Mouse (Mus musculus): Measurements from ENCODE around the gene Arpc3. TPM values are rescaled to one million over a fixed set of nuclear protein-coding genes. Genes with fewer than 3 reads are reported as not detected.
A peak's percentile ranks its signal among the peaks of the same experiment; 100 is the strongest.

Arpc3 gene
- polyA plus RNA-seq, 1 experiment from 2014 or later, result 168 TPM

DNA sequence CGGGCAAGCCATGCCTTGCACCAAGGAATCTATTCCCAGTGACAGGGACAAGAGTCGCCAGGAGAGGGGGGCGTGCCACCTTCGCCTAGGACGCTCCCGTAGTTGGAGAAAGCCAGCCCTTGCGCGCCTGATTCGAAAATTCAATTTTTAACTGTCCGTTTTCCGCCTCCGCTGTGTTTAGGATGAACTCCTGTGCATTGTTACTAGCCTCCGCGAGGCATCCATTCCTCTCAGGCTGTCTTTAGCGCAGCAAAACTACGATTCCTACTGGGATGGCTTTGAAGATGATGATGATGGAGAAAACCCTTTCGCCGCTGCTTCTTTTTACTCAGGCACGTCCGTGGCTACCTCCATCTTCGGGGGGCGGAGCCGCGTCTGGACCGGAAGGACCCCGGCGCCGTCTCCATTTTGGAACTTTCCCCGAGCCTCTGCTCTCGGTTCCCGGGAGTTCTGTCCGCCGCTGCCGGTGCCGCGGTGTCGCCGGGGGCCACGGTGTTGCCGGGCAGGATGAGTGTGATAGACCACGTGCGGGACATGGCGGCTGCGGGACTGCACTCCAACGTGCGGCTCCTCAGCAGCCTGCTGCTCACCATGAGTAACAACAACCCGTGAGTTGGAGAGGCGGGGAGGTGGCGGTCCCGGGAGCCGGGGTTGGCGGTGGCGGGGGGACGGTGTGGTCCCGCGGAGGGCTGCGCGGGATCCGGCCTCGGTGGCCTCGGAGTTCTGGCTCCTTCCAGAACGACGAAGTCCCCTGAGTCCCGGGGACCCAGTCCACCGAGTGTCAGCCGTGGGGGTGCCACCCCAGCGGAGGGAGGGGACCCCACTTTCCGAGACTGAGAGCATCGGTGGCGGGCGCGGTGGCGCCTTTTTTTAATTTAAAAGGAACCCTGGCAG, 30.6 kb downstream of the Arpc3 start:
- ATAC-seq, result peak; percentile 93
- H3K4me3 ChIP-seq (ENCODE audit: low read depth, low read length), result peak overlapping the region; percentile 99
- no peaks in the 10 kb centered on the region for H3K9me3 ChIP-seq (replicated peaks; ENCODE audit: control insufficient read depth, low read length, poor library complexity, severe bottlenecking)
- H3K27ac ChIP-seq (ENCODE audit: low read length), result peak overlapping the region; percentile 98
- under 1% methylated on average over 72 of the region's 73 CpGs for WGBS
- H3K27me3 ChIP-seq (ENCODE audit: control insufficient read depth, insufficient read depth, low read depth, low read length), result no peaks in the 10 kb centered on the region
- H3K4me2 ChIP-seq (ENCODE audit: low read length), result peak overlapping the region; percentile 97
- no peaks in the 10 kb centered on the region for H3K36me3 ChIP-seq (ENCODE audit: control insufficient read depth, insufficient read depth, low read length)
- H3K9ac ChIP-seq (ENCODE audit: low read depth, low read length), result peak overlapping the region; percentile 95
- peaks cover 19% of the 10 kb centered on the region for H3K4me1 ChIP-seq (ENCODE audit: control insufficient read depth, insufficient read depth, low read length)

DNA sequence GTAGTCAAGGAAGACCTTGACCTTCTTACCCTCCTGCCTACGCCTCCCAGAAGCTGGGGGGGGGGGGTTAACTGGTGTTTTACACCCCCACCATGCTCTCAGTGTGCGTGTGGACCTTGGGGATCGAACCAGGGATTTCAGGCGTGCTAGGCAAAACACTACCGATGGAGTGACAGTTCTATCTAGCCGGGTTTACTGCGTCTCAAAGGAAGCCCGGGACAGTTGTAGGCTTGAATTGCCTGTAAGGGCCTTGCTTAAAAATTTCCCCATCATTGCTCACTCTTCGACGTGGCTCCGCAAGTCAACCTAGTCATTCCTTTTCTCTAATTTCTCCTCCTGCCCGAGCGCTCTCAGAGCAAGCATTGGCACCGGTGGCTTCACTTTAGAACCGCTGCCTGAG, 31.4 kb downstream of the Arpc3 start:
- peak overlapping the region; percentile 97 for H3K4me2 ChIP-seq (ENCODE audit: low read length)
- H3K27ac ChIP-seq (ENCODE audit: low read length), result no peak overlapping the region
- no peaks in the 10 kb centered on the region for H3K9me3 ChIP-seq (replicated peaks; ENCODE audit: control insufficient read depth, low read length, poor library complexity, severe bottlenecking)
- 32% methylated on average over 15 of the region's 15 CpGs for WGBS
- ATAC-seq, result no peak
- H3K27me3 ChIP-seq (ENCODE audit: control insufficient read depth, insufficient read depth, low read depth, low read length), result no peaks in the 10 kb centered on the region
- peaks cover 19% of the 10 kb centered on the region for H3K4me1 ChIP-seq (ENCODE audit: control insufficient read depth, insufficient read depth, low read length)
- H3K9ac ChIP-seq (ENCODE audit: low read depth, low read length), result peak overlapping the region; percentile 95
- peaks cover 2% of the 10 kb centered on the region for H3K36me3 ChIP-seq (ENCODE audit: control insufficient read depth, insufficient read depth, low read length)
- H3K4me3 ChIP-seq (ENCODE audit: low read depth, low read length), result peak overlapping the region; percentile 99

DNA sequence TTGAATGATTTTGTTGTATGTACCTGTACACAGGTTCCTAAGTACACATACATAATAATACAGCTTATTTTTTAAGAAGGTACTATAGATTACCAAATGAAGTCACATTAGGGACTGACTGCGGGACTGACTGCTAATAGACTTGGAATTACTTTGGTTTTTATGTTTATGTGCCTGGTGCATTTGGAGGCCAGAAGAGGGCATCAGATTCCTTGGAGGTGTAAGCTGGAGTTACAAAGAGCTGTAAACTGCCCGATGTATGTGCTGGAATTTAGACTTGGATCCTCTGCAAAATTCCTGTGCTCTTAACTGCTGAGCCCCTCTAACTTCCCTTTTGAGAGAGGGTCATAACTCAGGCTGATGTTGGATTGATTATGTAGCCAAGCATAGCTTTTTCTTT, 33.9 kb downstream of the Arpc3 start:
- H3K9ac ChIP-seq (ENCODE audit: low read depth, low read length), result no peak overlapping the region
- no peak overlapping the region for H3K4me2 ChIP-seq (ENCODE audit: low read length)
- ATAC-seq, result no peak
- H3K9me3 ChIP-seq (replicated peaks; ENCODE audit: control insufficient read depth, low read length, poor library complexity, severe bottlenecking), result no peaks in the 10 kb centered on the region
- H3K27ac ChIP-seq (ENCODE audit: low read length), result no peak overlapping the region
- H3K36me3 ChIP-seq (ENCODE audit: control insufficient read depth, insufficient read depth, low read length), result peaks cover 18% of the 10 kb centered on the region
- H3K4me1 ChIP-seq (ENCODE audit: control insufficient read depth, insufficient read depth, low read length), result peaks cover 19% of the 10 kb centered on the region
- no peaks in the 10 kb centered on the region for H3K27me3 ChIP-seq (ENCODE audit: control insufficient read depth, insufficient read depth, low read depth, low read length)
- 92% methylated on average over 2 of the region's 2 CpGs for WGBS
- no peak overlapping the region for H3K4me3 ChIP-seq (ENCODE audit: low read depth, low read length)

DNA sequence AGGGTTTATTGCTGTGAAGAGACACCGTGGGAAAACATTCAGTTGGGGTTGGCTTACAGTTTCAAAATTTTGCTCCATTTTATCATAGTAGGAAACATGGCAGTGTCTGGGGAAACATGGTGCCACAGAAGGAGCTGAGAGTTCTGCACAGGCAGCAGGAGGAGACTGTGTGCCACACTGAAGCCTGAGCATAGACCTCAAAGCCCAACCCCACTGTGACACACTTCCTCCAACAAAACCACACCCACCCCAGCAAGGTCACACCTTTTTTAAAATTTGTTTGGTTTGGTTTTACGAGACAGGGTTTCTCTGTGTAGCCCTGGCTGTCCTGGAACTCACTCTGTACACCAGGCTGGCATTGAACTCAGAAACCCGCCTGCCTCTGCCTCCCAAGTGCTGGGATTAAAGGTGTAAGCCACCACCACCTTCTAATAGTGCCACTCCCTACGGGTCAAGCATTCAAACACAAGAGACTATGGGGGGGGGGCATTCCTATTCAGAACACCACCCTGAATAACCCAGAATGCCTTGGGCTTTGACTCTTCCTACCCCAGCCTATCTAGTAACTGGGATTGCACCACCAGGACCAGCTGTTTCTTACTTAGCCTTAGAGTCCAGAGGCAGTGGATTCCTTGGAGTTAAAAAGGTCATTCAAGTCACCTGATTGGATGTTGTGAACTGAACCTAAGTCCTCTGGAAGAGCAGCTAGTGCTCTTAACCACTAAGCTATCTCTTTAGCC, 38.5 kb downstream of the Arpc3 start:
- Histone ChIP-seq H3K27me3 (ENCODE audit: control insufficient read depth, insufficient read depth, low read depth, low read length) (no peaks in the 10 kb centered on the region), H3K9me3 (replicated peaks; ENCODE audit: control insufficient read depth, low read length, poor library complexity, severe bottlenecking) (no peaks in the 10 kb centered on the region), H3K4me2 (ENCODE audit: low read length) (no peak overlapping the region), H3K9ac (ENCODE audit: low read depth, low read length) (no peak overlapping the region), H3K36me3 (ENCODE audit: control insufficient read depth, insufficient read depth, low read length) (peaks cover 36% of the 10 kb centered on the region), H3K4me1 (ENCODE audit: control insufficient read depth, insufficient read depth, low read length) (no peaks in the 10 kb centered on the region), H3K27ac (ENCODE audit: low read length) (no peak overlapping the region), H3K4me3 (ENCODE audit: low read depth, low read length) (no peak overlapping the region)
- no peak for ATAC-seq
- WGBS, result 92% methylated on average over 4 of the region's 4 CpGs

DNA sequence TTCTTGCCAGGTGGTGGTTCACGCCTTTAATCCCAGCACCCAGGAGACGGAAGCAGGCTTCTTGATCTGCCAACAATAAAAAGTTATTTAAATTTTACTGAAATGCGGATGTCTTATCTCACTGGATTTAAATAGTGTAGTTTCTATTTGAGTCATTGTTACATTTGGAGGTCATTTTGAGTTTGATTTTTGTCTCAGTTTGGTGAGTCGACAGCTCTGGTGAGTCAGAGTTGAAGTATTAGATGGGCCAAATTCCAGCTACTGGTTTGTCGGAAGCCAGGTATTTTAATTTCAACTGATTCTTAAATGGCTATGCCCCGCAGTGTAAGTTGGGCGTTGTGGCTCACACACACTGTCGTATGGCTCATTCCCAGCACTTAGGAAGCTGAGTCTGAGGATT, 39.5 kb downstream of the Arpc3 start:
- Histone ChIP-seq H3K27me3 (ENCODE audit: control insufficient read depth, insufficient read depth, low read depth, low read length) (no peaks in the 10 kb centered on the region), H3K36me3 (ENCODE audit: control insufficient read depth, insufficient read depth, low read length) (peaks cover 40% of the 10 kb centered on the region), H3K27ac (ENCODE audit: low read length) (no peak overlapping the region), H3K4me3 (ENCODE audit: low read depth, low read length) (no peak overlapping the region), H3K9me3 (replicated peaks; ENCODE audit: control insufficient read depth, low read length, poor library complexity, severe bottlenecking) (no peaks in the 10 kb centered on the region), H3K4me2 (ENCODE audit: low read length) (no peak overlapping the region), H3K4me1 (ENCODE audit: control insufficient read depth, insufficient read depth, low read length) (no peaks in the 10 kb centered on the region), H3K9ac (ENCODE audit: low read depth, low read length) (no peak overlapping the region)
- ATAC-seq, result no peak
- WGBS, result 95% methylated on average over 8 of the region's 8 CpGs

DNA sequence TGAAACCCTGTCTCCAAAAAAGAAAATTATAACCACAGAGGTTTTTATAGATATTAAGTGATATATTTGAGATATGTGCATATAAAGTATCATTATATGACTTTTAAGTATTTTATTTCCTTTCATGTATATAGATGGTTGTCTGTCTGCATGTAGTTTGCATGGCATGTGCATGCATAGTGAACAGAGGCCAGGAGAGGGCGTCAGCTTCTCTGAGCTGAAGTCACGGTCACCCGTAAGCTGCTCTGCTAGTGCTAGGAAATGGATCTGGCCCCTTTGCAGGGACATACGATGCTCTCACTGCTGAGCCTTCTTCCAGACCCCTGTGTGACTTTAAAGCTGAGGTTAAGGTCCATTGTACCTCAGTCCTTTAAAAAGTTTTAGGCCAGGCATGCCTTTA, 42.9 kb downstream of the Arpc3 start:
- no peaks in the 10 kb centered on the region for H3K27me3 ChIP-seq (ENCODE audit: control insufficient read depth, insufficient read depth, low read depth, low read length)
- H3K4me3 ChIP-seq (ENCODE audit: low read depth, low read length), result no peak overlapping the region
- no peaks in the 10 kb centered on the region for H3K9me3 ChIP-seq (replicated peaks; ENCODE audit: control insufficient read depth, low read length, poor library complexity, severe bottlenecking)
- WGBS, result 85% methylated on average over 4 of the region's 4 CpGs
- H3K4me1 ChIP-seq (ENCODE audit: control insufficient read depth, insufficient read depth, low read length), result no peaks in the 10 kb centered on the region
- H3K4me2 ChIP-seq (ENCODE audit: low read length), result no peak overlapping the region
- H3K36me3 ChIP-seq (ENCODE audit: control insufficient read depth, insufficient read depth, low read length), result peaks cover 51% of the 10 kb centered on the region
- no peak overlapping the region for H3K9ac ChIP-seq (ENCODE audit: low read depth, low read length)
- no peak for ATAC-seq
- H3K27ac ChIP-seq (ENCODE audit: low read length), result no peak overlapping the region

DNA sequence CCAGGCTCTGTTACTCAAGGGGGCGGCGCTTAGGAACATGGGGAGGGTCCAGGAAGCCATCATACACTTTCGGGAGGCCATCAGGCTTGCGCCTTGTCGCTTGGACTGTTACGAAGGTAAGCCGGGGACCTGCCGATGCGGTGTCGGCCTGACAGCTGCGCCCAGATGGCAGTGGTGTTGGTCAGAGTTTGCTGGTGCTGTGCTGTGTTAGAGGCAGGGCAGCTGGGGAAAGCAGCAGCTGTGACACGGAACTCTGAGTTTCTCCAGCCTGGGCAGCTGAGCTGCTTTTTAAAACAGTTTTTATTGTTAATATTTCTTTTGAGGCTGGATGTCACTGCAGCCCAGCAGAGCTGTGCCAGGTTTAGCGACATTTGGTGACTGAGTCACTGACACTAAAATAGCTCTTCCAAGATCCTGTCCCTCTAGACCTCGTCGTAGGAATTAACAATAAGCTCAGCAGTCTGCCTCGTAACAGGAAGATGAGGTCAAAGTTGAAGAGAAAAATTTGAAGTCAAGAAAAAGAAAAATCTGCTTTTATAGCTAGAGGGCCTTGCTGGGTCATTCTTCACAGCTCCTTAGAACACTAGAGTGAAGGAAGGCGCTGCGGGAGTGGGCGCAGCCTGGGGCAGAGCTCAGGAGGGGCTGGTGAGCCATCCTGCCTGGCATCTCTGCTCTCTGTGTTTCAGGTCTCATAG, 47.9 kb downstream of the Arpc3 start:
- ATAC-seq, result no peak
- no peak overlapping the region for H3K27ac ChIP-seq (ENCODE audit: low read length)
- H3K9me3 ChIP-seq (replicated peaks; ENCODE audit: control insufficient read depth, low read length, poor library complexity, severe bottlenecking), result no peaks in the 10 kb centered on the region
- no peak overlapping the region for H3K9ac ChIP-seq (ENCODE audit: low read depth, low read length)
- H3K27me3 ChIP-seq (ENCODE audit: control insufficient read depth, insufficient read depth, low read depth, low read length), result no peaks in the 10 kb centered on the region
- peaks cover 59% of the 10 kb centered on the region for H3K36me3 ChIP-seq (ENCODE audit: control insufficient read depth, insufficient read depth, low read length)
- no peak overlapping the region for H3K4me3 ChIP-seq (ENCODE audit: low read depth, low read length)
- WGBS, result 93% methylated on average over 19 of the region's 19 CpGs
- no peaks in the 10 kb centered on the region for H3K4me1 ChIP-seq (ENCODE audit: control insufficient read depth, insufficient read depth, low read length)
- H3K4me2 ChIP-seq (ENCODE audit: low read length), result no peak overlapping the region

DNA sequence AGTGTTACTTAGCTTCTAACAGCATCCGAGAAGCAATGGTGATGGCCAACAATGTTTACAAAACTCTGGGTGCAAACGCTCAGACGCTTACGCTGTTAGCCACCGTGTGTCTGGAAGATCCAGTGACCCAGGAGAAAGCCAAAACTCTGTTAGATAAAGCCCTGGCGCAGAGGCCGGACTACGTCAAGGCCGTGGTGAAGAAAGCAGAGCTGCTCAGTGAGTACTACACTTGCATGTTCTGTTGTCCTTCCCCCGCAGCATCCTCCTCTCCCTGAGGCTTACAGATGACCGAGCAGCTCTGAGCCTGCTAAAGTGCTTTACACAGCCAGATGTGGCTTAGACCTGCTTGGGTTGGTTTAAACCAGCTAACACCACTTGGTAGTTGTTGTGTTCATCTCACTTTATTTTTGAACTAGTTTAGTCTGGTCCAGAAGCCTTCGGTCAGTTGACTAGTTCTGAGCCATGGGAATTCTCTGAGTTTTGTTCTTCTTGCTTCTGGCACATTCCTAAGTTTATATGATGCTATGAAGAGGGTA, 48.5 kb downstream of the Arpc3 start:
- peaks cover 64% of the 10 kb centered on the region for H3K36me3 ChIP-seq (ENCODE audit: control insufficient read depth, insufficient read depth, low read length)
- no peaks in the 10 kb centered on the region for H3K27me3 ChIP-seq (ENCODE audit: control insufficient read depth, insufficient read depth, low read depth, low read length)
- no peaks in the 10 kb centered on the region for H3K4me1 ChIP-seq (ENCODE audit: control insufficient read depth, insufficient read depth, low read length)
- H3K27ac ChIP-seq (ENCODE audit: low read length), result no peak overlapping the region
- H3K9me3 ChIP-seq (replicated peaks; ENCODE audit: control insufficient read depth, low read length, poor library complexity, severe bottlenecking), result no peaks in the 10 kb centered on the region
- H3K4me3 ChIP-seq (ENCODE audit: low read depth, low read length), result no peak overlapping the region
- no peak overlapping the region for H3K9ac ChIP-seq (ENCODE audit: low read depth, low read length)
- 94% methylated on average over 12 of the region's 12 CpGs for WGBS
- H3K4me2 ChIP-seq (ENCODE audit: low read length), result no peak overlapping the region
- no peak for ATAC-seq
